Mouse (Mus musculus): ENCODE results near the gene Glis3.

GRCm38 (mm10) chr19:28394826-28395583 lies 284.9 kb downstream of the Glis3 start:
- TF ChIP-seq CTCF (IDR thresholded peaks at IDR 0.05; ENCODE audit: low read depth) (no peak), EP300 (optimal IDR thresholded peaks at IDR 0.05) (no peak)

All from stomach, postnatal 0 days (tissue).